Mouse (Mus musculus) CH12.LX (cell line): ENCODE data around the gene Usp39. TPM values are rescaled to one million over a fixed set of nuclear protein-coding genes. Genes with fewer than 3 reads are reported as not detected.

Experiments
- DNase-seq: peaks from one replicate; pipeline ENCODE4 v3.0.0-alpha.2; 2013; ENCODE audit errors: extremely low read depth
- H3K27ac ChIP-seq: 2 replicates; pipeline ENCODE4 v1.5.1; 2012; ENCODE audit warnings: low read depth, mild to moderate bottlenecking, control low read depth, moderate library complexity; ENCODE audit not compliant: insufficient read depth
- H3K27me3 ChIP-seq: replicated peaks from 2 replicates; pipeline ENCODE3; 2012; ENCODE audit warnings: inconsistent platforms
- H3K36me3 ChIP-seq, 2 experiments: replicated peaks in 1 of 2; 2 replicates each; pipeline versions ENCODE3 to v1.6.1; 2012; ENCODE audit warnings: inconsistent platforms in 1 of 2, low read length in 1 of 2, mild to moderate bottlenecking in 1 of 2, mixed read lengths in 1 of 2, moderate library complexity in 1 of 2; ENCODE audit not compliant: control insufficient read depth in 1 of 2, insufficient read depth in 1 of 2
- H3K4me1 ChIP-seq, 2 experiments: 2 replicates each; pipeline ENCODE4 v1.6.1; 2012; ENCODE audit warnings: inconsistent platforms in 1 of 2, moderate library complexity in 1 of 2; ENCODE audit not compliant: insufficient read depth in 2 of 2, control insufficient read depth in 1 of 2
- H3K4me2 ChIP-seq: 2 replicates; pipeline ENCODE4 v1.6.1; 2012; ENCODE audit warnings: low read depth, mild to moderate bottlenecking, control low read depth; ENCODE audit not compliant: poor library complexity, insufficient read depth, severe bottlenecking
- H3K4me3 ChIP-seq, 3 experiments: fragments of 150-350 bp in 1 of 3; sonication (generic) in 1 of 3; replicated peaks in 1 of 3; 2 replicates each; pipeline versions ENCODE3 to v1.5.1; 2011 to 2012; ENCODE audit warnings: low read depth in 2 of 3, low read length in 2 of 3, mild to moderate bottlenecking in 2 of 3, moderate library complexity in 2 of 3, control low read depth in 1 of 3, improper control_type of control experiment in 1 of 3, inconsistent platforms in 1 of 3, mixed read lengths in 1 of 3; ENCODE audit not compliant: poor library complexity in 1 of 3
- H3K79me2 ChIP-seq: replicated peaks from 2 replicates; pipeline ENCODE4 v1.6.1; 2012; ENCODE audit warnings: mild to moderate bottlenecking, moderate library complexity; ENCODE audit not compliant: control insufficient read depth, poor library complexity, insufficient read depth, severe bottlenecking; ENCODE audit errors: extremely low read depth
- H3K9ac ChIP-seq: 2 replicates; pipeline ENCODE4 v1.6.1; 2012; ENCODE audit warnings: low read depth, mild to moderate bottlenecking, control low read depth, moderate library complexity; ENCODE audit not compliant: insufficient read depth
- H3K9me3 ChIP-seq: replicated peaks from 2 replicates; pipeline ENCODE3; 2012; ENCODE audit warnings: low read length, inconsistent platforms, mixed read lengths
- BHLHE40 ChIP-seq: IDR thresholded peaks from 2 replicates; pipeline ENCODE4 v1.6.1; 2011; ENCODE audit warnings: mild to moderate bottlenecking, low read depth, low read length, improper control_type of control experiment
- E2F4 ChIP-seq: IDR thresholded peaks from 2 replicates; pipeline ENCODE4 v1.6.1; 2011; ENCODE audit warnings: low read depth, low read length, improper control_type of control experiment; ENCODE audit not compliant: insufficient replicate concordance
- EP300 ChIP-seq: IDR thresholded peaks from 2 replicates; pipeline ENCODE4 v1.6.1; 2011; ENCODE audit warnings: low read length, improper control_type of control experiment
- GABPA ChIP-seq: IDR thresholded peaks from 2 replicates; pipeline ENCODE4 v1.6.1; 2012; ENCODE audit warnings: low read depth, low read length, improper control_type of control experiment, inconsistent platforms; ENCODE audit not compliant: insufficient replicate concordance
- HCFC1 ChIP-seq: IDR thresholded peaks from 2 replicates; pipeline ENCODE4 v1.6.1; 2012; ENCODE audit warnings: low read depth, mild to moderate bottlenecking, inconsistent platforms, low read length, improper control_type of control experiment
- JUND ChIP-seq: conservative IDR thresholded peaks from 2 replicates; pipeline ENCODE4 v1.6.1; 2011; ENCODE audit warnings: low read depth, low read length, improper control_type of control experiment
- MAZ ChIP-seq: IDR thresholded peaks from 2 replicates; pipeline ENCODE4 v1.6.1; 2012; ENCODE audit warnings: low read depth, mild to moderate bottlenecking, inconsistent platforms, low read length, improper control_type of control experiment, moderate library complexity
- MXI1 ChIP-seq: IDR thresholded peaks from 2 replicates; pipeline ENCODE4 v1.6.1; 2011; ENCODE audit warnings: mild to moderate bottlenecking, low read depth, low read length, improper control_type of control experiment
- NELFE ChIP-seq: IDR thresholded peaks from 2 replicates; pipeline ENCODE4 v1.6.1; 2011; ENCODE audit warnings: low read depth, low read length, improper control_type of control experiment
- NRF1 ChIP-seq: IDR thresholded peaks from 2 replicates; pipeline ENCODE4 v1.6.1; 2014; ENCODE audit warnings: low read depth, mild to moderate bottlenecking, inconsistent platforms, low read length, improper control_type of control experiment, moderate library complexity
- POLR2AphosphoS2 ChIP-seq: IDR thresholded peaks from 2 replicates; pipeline ENCODE4 v1.6.1; 2011; ENCODE audit warnings: low read depth, low read length, improper control_type of control experiment
- RCOR1 ChIP-seq: conservative IDR thresholded peaks from 2 replicates; pipeline ENCODE4 v1.6.1; 2012; ENCODE audit warnings: low read depth, mild to moderate bottlenecking, inconsistent platforms, low read length, improper control_type of control experiment
- SMC3 ChIP-seq: IDR thresholded peaks from 2 replicates; pipeline ENCODE4 v1.6.1; 2011; ENCODE audit warnings: low read depth, low read length, improper control_type of control experiment
- TBP ChIP-seq: conservative IDR thresholded peaks from 2 replicates; pipeline ENCODE4 v1.6.1; 2011; ENCODE audit warnings: low read depth, low read length, improper control_type of control experiment
- TCF12 ChIP-seq: IDR thresholded peaks from 2 replicates; pipeline ENCODE4 v1.6.1; 2014; ENCODE audit warnings: low read depth, mild to moderate bottlenecking, inconsistent platforms, low read length, improper control_type of control experiment
- UBTF ChIP-seq: IDR thresholded peaks from 2 replicates; pipeline ENCODE4 v1.6.1; 2012; ENCODE audit warnings: low read depth, mild to moderate bottlenecking, inconsistent platforms, low read length, improper control_type of control experiment, moderate library complexity
- ZC3H11A ChIP-seq: IDR thresholded peaks from 2 replicates; pipeline ENCODE4 v1.6.1; 2012; ENCODE audit warnings: low read depth, mild to moderate bottlenecking, inconsistent platforms, low read length, improper control_type of control experiment
- ZKSCAN1 ChIP-seq: IDR thresholded peaks from 2 replicates; pipeline ENCODE4 v1.6.1; 2012; ENCODE audit warnings: low read depth, inconsistent platforms, low read length, improper control_type of control experiment, borderline replicate concordance
- dilution Hi-C: fragments of 300-500 bp; cut with MboI; formaldehyde crosslinking; loops from 2 replicates; pipeline ENCODE4 v1.14.3; 2020; ENCODE audit warnings: low sequenced_read_pairs; ENCODE audit not compliant: extremely low pct_unique_long_range_greater_than_20kb, extremely low pct_ligation_motif_present
- in situ Hi-C: fragments of 300-500 bp; cut with MboI; formaldehyde crosslinking; loops from 3 replicates; pipeline ENCODE4 v1.14.3; 2019; ENCODE audit warnings: low sequenced_read_pairs, low pct_ligation_motif_present, low pct_unique_long_range_greater_than_20kb, mixed read lengths
- polyA plus RNA-seq: library from polyadenylated mRNA; unstranded; fragments of >175 nt; gene quantifications from 2 replicates; pipeline ENCODE4 v1.2.1, GENCODE M21; 2012; ENCODE audit warnings: low read depth; ENCODE audit not compliant: insufficient read length
- total RNA-seq, 2 experiments: library from RNA; depleted of rRNA; stranded (reverse); fragments of 300-350 nt in 1 of 2; fragments of >200 nt in 1 of 2; gene quantifications; 2 replicates each; pipeline ENCODE4 v1.2.3; 2012 to 2014

Gene Usp39
- total and polyA plus RNA-seq, 3 experiments = 74.5 to 138 (median 88.2) TPM

DNA sequence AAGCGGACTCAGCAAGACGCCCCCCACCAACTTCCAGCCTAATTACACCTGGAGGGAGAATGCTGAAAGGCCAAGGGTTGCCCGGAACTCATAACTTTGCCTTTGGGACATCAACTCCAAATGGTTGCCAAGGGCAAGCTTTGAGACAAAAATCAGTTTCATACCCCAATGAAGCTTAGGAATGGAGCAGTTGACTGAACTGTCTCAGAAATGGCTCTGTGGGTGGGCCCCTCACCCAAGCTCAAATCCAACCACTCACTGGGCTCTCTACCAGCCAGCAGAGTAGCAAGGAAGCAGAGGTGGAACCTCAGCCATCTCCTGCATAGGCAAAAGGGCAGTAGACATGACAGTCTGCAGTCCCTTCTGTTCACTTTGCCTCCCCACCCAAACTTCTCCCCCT, 42.8 kb upstream of the Usp39 start:
- no peaks in the 10 kb centered on the region for H3K79me2 ChIP-seq
- no peak overlapping the region for H3K27ac ChIP-seq
- TF ChIP-seq EP300 (no peak), MXI1 (no peak), GABPA (no peak), HCFC1 (no peak), SMC3 (no peak), JUND (no peak), UBTF (no peak)
- peaks cover 3 to 16% of the 10 kb centered on the region in 2 experiments for H3K4me1 ChIP-seq
- no peak overlapping the region for H3K4me2 ChIP-seq
- H3K36me3 ChIP-seq = peaks cover 7 to 47% of the 10 kb centered on the region in 2 experiments
- in situ Hi-C loops (no loop called here), dilution Hi-C loops (no loop called here)
- no peaks in the 10 kb centered on the region for H3K27me3 ChIP-seq
- no peak overlapping the region for H3K4me3 ChIP-seq
- DNase-seq = no peak
- no peak overlapping the region for H3K9ac ChIP-seq
- peaks cover 2% of the 10 kb centered on the region for H3K9me3 ChIP-seq

GRCm38 (mm10) chr6:72386561-72386960, 41.6 kb upstream of the Usp39 start:
- dilution Hi-C loops = no loop called here
- no peak overlapping the region for H3K4me2 ChIP-seq

DNA sequence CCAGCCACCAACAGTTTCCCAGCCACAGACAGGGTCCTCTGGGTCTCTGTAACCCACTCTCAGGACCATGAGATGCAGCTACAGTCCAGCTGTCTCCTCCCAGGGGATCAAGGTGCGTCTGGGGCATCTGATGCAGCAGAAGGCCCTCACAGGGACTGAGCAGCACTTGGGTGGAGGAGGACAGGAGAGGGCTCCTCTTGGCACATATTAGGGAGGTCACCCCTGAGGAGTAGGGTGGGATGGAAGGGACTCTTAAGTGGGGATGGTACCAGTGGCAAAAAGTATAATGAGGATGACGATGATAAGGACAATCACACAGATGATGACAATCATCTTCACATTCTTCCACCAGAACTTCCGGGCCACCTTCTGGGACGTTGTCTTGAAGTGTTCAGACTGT, 40.3 kb upstream of the Usp39 start:
- Histone ChIP-seq H3K27ac (no peak overlapping the region), H3K9ac (no peak overlapping the region), H3K27me3 (no peaks in the 10 kb centered on the region), H3K4me2 (no peak overlapping the region), H3K9me3 (no peaks in the 10 kb centered on the region), H3K79me2 (no peaks in the 10 kb centered on the region), H3K4me1 (peaks cover 3 to 12% of the 10 kb centered on the region in 2 experiments), H3K36me3 (peaks cover 7 to 47% of the 10 kb centered on the region in 2 experiments), H3K4me3 (no peak overlapping the region)
- no peak for DNase-seq
- dilution Hi-C loops (no loop called here), in situ Hi-C loops (no loop called here)
- TF ChIP-seq ZKSCAN1 (no peak), POLR2AphosphoS2 (no peak), NRF1 (no peak)

More at GRCm38 (mm10) chr6:72386561-72386960, 41.6 kb upstream of the Usp39 start:
- Histone ChIP-seq H3K9me3 (peaks cover 2% of the 10 kb centered on the region), H3K4me1 (peaks cover 3 to 16% of the 10 kb centered on the region in 2 experiments), H3K4me3 (no peak overlapping the region), H3K27me3 (no peaks in the 10 kb centered on the region), H3K9ac (no peak overlapping the region), H3K36me3 (peaks cover 7 to 47% of the 10 kb centered on the region in 2 experiments), H3K79me2 (no peaks in the 10 kb centered on the region), H3K27ac (no peak overlapping the region)
- no peak for DNase-seq
- no peak for TF ChIP-seq E2F4
- no peak for TF ChIP-seq ZC3H11A
- no peak for TF ChIP-seq BHLHE40
- no peak for TF ChIP-seq NELFE
- no peak for TF ChIP-seq TBP
- no peak for TF ChIP-seq TCF12
- TF ChIP-seq HCFC1 = no peak
- no peak for TF ChIP-seq MAZ
- TF ChIP-seq GABPA = no peak
- TF ChIP-seq RCOR1 = no peak
- in situ Hi-C loops = no loop called here
